Mouse (Mus musculus): ENCODE results near the gene Pkp4.

Pkp4 gene

DNA sequence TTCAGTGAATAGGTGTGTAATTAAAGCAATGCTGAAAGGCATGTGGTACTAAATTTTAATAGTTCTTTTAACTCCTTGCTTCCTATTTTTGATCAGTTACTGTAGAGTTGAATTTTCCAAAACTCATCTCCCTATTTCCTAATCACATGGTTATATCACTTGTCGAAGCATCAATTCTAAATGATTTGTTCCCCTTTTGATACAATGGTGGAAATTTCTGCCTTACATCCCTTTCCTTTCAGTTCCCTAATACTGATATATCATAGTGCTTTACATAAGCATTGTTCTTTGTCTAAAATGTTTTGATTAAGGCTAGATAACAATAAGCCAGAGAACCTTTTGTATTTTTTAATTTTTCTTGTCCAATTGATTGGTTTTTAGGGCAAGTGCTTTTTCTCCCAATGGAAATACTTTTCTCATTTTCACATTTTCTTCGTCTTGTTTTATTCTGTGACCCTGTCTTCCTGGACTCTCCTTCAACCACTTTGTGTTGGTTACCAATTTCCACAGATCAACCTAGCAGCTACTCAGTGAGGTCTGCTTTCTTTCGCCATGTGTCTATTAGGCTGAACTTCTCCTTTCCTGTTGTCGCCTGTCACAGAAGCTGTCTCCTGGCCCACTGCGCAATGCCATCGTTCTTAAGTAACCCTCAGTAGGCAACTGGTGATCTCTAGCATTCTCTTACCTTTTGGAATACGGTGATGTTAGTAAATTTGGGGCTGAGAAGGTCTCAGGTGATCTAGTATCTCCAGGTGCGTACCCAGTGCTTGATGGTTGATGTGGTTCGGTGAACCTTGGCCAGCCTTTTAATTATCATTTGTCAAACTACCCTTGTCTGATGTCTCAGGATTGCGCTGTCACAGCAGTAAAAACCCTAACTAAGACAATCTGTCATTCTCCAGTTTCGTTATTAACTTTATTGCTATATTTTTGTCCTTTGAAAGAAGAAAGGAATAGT is 23.7 kb downstream of the Pkp4 start:
- in situ Hi-C loops (cut with MseI, MboI), result no loop called here

DNA sequence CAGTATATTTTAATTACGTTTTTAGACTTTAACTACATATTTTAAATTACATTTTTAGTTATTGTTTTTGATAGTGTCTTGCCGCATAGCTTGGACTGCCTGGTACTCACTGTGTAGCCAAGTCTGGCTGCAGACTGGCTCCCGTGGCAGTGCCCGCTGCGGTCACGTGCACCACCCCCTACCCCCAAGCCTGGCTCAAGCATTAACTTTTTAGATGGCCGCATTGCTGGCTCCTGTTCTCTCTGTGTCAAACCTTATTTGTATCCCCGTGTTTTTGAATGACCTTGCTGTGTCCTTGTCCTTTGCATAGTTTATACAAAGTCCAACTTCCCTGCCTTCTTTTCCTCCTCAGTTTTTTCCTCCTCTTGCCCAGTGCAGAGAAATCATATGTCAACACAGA is 25.5 kb downstream of the Pkp4 start:
- in situ Hi-C loops (cut with MseI, MboI), result no loop called here

DNA sequence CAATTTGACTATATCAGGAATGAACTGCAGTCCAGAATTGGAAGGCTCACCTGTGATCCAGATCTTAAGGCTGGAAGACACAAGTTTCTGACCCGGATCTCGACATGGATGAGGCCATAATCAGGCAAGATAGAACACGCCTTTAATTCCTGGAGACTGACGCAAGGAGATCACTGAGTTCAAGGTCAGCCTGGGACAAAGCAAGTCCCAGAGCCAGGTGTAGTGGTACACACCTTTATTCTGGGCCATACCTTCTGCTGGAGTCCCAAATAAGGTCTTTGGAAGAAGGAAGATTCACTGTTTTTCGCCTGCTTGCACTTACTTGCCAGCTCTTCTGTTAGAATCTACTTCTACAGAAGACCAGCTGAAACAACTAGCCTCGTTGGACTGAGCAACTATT is 26.3 kb downstream of the Pkp4 start:
- in situ Hi-C loops (cut with MseI, MboI), result no loop called here

DNA sequence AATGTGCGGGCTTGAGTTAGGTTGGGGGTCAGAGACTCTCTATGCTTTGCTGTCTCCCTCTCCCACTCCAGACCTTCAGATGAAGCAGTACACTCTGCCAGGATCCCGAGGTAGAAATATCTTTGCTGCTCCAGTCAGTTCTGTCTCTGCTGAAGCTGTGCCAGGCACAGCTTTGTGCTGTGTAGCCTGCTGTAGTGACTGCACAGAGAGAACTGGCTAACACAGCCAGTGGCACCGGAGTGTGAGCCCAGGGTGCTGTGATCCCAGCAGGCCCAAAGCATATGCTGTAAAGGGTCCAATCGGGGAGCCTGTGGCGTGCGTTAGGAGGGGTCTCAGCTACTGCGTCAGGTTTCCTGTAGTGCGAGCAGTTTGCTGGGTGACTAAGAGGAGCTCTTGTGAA is 27.7 kb downstream of the Pkp4 start:
- in situ Hi-C loops (cut with MseI, MboI), result no loop called here

DNA sequence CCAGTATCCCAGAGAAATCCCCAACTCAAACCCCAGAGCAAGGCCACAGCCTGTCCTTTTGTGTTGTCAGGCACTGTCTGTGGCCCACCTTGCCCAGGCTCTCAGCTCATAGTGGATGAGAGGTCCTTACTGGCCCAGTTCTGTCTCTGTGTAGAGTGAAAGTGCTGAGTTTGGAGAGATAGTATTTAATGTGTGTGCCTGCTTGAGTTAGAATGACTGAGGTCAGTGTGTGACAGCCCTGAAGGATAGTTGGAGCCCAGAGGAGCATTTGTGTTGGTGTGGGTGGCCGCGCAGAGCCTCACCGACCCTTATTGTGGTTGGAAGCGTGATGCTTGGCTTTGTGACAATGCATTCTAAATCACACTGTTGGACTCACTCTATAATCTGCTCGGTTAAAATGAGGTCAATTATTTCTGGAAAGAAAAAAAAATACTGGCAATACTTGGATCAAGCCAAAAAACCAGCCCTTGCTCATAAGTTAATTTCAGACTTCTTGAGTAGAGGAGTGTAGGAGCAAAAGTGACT is 29.1 kb downstream of the Pkp4 start:
- in situ Hi-C loops (cut with MseI, MboI), result no loop called here

DNA sequence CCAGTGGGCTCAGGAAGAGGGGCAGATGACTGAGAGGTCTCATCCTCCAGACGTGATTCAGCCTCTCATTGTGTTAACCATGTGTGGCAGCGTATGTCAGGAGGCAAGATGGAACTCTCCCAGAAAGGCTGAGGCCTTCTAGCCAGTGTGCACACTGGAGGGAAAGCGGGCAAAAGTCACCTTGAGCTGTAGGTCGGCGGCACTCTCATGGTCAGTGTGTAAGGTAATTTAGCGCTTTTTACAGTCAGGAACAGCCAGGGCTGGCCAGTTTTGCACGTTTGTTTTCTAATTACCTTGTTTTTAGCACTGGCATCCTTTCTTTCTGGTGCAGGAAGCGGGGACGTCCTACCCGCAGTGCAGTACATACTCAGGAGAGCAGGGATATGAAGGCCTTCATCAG is 29.5 kb downstream of the Pkp4 start:
- in situ Hi-C loops (cut with MseI, MboI), result no loop called here

DNA sequence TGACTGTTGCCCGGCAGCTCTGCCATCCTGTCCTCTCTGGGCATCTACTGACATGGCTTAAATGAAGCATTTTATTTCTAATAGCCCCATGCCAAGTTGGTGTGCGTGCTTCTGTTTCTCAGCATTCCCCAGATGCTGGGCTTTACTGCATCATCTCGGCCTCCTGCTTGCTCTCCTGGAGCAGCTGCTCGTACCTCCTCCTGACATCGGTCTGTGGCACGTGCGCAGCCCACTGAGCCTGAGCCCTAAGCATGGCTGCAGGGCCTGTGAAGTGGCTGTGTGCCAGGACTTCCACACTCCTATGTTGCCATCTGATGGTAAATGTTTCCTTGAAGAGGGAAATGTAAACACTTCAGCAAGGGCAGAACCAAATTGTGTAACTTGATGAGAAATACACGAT is 30.8 kb downstream of the Pkp4 start:
- in situ Hi-C loops (cut with MseI, MboI), result no loop called here

DNA sequence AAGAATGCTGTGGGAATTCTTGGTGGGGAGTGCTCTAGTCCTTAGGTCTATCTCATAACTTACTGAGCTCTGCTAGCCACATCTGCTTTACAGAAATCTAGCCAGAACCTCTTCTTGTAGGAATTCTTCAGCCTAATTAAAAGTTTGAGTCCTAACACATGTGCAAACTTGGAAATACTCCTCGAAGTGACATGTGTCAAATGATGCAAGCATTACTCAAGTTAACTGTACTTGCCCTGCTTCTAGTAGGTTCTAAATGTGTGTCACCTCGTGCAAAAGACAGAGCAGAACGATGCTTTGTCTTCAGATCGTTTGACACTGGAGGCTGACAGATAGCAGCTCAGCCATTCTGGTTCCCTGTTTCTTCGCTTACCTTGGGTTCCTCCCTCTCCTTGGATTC is 32.5 kb downstream of the Pkp4 start:
- in situ Hi-C loops (cut with MseI, MboI), result no loop called here

DNA sequence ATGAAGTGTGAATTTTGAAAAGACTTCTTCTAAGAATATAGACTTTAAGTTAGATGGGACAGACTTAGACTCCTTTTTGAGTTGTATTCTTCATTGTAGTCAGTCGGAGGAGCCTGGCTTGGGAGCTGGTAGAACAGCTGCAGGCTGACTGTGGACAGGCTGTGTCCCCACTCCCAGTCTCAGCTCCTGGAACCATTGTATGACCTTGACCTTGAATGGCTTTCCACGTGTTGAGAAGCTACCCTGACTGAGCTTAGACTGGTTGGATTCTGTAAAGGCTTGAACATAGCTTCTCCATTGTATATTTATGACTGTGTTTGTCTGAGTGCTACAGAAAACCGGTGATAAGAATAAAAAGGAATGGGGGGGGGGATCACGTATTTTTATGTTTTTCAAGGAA is 36.5 kb downstream of the Pkp4 start:
- in situ Hi-C loops (cut with MseI, MboI), result no loop called here

DNA sequence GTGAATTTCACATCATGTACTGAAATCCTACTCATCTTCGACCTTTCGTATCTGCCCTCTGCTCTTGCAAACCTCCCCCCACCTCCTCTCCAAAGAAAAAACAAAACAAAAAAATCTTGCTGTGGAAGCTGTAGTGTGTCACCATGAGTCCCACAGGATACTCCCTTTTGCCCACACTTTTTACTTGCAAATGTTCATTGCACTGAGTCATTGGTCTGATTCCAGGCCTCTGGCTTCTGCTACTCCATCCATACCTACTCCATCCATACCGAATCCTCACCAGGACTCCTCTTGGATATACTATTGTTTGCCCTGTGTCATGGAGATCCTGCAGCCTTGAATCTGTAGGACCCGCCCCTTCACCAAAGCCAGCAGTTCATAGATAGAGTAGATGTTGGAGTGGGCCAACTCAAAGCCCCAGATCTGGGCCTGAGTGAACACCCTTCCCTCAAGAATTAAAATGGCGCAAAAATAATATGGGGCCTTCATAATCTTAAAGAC is 38.9 kb downstream of the Pkp4 start:
- in situ Hi-C loops (cut with MseI, MboI), result no loop called here

DNA sequence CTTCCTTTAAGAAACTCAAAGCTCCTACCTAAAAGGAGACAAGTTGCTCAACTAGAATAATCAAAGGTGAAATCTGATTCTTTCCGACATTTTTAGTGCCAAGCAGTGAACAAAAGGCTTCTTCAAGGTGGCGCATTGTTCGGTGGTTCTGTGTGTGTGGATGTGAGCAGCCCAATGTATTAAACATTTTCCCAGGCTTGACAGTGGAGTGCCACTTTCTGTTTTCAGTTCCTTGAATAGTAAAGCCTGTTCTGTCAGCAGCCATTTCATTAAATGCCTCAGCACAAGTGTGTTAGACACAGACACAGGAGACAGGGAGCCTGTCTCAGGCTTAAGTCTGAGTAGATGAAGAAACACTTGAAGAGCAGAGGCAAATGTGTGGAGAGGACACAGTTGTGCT is 39.9 kb downstream of the Pkp4 start:
- in situ Hi-C loops (cut with MseI, MboI), result no loop called here

DNA sequence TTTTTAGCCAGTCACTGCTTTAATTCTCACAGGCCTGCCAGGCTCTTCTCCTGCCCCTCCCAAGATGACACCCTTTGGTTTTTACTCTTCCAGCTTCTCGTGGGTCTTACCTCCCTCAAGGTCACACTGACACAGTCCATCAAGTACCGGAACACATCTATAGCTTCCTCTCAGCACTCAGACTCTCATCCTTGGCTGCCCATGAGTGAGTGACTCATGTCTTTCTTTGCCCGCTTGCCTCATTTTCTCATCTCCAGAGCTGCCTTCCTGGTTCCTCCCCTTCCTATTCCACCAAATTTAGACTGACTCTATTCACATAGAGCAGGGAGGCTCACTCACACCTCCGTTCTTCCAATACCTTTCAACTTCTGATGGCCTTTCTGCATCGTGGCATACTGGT is 42.3 kb downstream of the Pkp4 start:
- in situ Hi-C loops (cut with MseI, MboI), result no loop called here

DNA sequence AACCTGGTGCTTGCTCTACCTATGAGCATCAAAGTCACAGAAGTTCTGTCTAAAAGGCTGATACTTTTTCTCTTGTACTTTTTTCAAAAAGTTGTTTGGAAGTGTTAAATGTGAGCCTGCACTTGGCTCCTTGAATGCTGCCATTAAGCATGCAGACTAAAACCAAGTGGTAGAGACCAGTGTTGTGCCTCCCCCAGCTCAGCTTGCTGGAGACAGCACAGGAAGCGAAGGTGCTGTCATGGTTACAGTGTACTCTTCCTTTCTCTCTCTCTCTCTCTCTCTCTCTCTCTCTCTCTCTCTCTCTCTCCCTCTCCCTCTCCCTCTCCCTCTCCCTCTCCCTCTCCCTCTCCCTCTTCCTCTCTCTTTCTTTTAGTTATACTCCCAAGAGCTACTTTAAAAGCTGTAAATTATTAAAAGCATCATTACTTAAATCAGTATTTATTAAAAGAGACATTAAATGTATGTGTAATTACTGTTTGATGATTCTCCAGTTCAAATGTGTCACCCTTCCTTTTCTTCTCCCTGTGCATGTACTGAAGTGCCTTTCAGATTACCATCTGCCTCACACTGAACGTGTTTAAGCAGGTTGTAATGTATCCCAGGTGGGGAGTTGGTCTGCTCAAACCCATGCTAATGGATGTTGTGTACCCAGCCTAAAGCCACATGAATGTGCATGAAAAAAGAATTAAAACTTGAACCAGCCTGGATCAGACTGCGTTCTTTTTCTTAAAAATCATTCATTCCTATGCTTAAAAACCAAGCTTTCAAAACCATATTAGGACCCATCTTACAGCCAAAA is 43.2 kb downstream of the Pkp4 start:
- in situ Hi-C loops (cut with MseI, MboI), result no loop called here

DNA sequence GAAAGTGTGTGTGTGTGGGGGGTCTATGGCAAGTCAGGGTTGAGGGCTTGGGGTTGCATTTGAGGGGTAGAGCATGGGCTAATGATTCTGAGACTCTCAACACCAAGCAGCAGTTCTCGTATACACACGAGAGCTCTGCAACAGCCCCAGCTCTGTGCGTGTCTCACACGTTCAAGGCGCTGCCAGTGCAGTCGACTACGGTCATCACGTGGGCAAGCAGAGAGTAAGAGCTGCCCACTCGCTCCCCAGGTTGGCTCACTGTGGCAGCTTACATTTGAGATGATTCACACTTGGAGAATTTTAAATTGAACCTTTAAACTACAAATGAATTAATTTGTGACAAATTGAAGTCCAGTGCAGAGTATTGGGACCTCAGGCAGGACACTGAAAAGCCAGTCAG is 44.4 kb downstream of the Pkp4 start:
- in situ Hi-C loops (cut with MseI, MboI), result no loop called here

DNA sequence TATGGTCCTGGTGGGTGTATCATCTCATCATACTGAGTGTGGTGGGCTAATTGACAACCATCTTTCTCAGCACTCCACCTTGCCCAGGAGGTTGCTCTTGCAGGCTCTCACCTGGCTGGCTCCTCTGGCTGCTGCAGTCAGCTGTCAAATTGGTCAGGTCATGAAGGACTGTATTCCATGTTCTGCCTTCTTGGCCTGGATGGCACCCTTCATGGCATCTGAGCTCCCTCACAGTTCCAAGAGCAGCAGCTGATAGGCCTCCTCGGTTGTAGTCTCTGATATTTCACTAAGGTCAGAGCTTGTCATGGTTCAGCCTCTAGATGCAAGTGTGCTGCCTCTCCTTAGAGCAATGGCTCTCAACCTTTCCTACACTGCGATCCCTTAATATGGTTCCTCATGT is 45.5 kb downstream of the Pkp4 start:
- in situ Hi-C loops (cut with MseI, MboI), result no loop called here

DNA sequence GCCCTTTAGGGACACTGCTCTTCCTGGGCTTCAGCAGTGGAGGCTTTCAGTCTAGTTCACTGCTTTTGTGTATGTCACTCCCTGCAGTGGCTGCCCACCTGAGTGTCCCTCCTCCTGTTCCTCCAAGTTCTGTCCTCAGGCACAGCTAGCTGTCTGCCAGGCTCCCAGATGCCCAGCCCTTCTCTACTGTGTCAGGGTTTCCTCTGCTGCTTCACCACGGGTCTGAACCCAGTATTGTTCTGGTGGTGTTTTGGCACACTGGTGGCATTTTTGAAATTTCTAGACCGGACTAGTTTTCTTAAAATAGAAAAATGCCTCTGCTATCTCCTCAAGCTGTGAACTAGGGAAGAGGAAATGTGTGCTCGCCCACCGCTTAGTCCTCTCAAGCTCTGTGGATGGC is 46.6 kb downstream of the Pkp4 start:
- in situ Hi-C loops (cut with MseI, MboI), result no loop called here

DNA sequence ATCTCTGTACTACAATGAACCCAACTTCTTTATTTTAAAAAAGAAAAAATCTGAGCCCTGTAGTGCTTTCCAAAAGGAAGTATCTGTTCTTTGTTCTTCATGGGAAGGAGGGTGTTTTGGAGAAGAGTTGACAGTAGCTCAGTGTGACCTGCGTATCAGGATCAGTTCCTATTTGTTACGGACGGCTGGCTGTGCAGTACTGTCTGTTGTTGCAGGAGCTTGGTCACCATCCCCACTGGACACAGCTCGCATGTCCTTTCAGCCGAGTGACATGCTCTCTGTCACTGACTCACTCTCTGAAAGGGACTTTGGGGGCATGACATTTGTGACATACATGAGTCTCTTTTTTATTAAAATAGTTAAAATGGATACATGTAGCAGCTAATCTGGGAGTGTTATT is 47.1 kb downstream of the Pkp4 start:
- in situ Hi-C loops (cut with MseI, MboI), result no loop called here

DNA sequence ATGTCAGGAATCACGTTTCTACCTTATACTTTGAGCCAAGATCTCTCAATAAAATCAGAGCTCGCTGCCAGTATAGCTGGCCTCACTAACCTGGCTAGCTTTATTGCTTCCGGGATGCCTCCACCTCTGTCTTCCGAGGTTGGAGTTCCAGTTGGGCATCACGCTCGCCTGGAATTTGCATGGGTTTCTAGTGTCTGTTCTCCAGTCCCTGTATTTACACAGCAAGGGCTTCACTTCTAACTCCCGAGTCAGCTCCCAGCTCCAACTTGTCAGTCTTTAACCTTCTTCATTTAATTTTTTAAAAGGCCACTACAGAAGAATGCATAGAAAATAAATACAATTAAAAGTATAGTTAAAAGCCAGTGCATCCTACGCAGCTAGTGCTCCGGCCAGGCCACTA is 47.6 kb downstream of the Pkp4 start:
- in situ Hi-C loops (cut with MseI, MboI), result no loop called here

DNA sequence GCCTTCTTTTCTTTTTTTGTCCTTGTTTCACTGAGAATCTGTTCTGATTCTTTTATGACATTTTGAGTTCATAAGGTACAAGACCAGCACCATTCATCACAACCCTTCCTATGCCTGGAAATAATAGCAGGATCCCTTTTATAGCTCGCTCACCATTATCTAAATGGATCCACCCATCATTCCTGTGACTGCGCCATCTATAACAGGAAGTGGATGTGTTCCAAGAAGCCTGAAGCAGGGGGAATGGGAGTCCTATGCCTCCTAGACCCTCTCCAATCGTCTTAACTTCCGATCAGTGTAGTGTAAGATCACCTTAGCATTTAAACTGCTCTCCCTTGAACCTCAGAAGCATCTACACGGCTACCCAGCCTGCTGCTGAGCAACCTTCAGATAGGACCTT is 50.4 kb downstream of the Pkp4 start:
- in situ Hi-C loops (cut with MseI, MboI), result no loop called here

DNA sequence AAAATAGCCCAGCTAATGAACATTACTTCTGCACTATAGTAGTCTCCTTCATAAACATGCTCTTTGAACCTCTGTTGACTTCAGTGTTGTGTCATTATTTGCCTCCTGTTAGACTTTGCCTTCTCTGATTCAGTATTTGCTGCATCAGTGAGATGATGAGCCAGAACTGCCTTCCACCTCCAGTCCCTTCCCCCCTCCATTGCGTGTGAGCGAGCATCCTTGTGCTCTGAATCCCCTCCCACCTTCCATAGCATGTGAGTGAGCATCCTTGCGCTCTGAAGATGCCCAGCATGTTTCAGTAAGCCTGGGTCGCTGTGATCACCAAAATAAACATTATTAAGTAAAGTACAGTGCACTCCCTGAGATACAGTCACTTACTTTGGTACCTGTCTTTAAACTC is 51.8 kb downstream of the Pkp4 start:
- in situ Hi-C loops (cut with MseI, MboI), result no loop called here

DNA sequence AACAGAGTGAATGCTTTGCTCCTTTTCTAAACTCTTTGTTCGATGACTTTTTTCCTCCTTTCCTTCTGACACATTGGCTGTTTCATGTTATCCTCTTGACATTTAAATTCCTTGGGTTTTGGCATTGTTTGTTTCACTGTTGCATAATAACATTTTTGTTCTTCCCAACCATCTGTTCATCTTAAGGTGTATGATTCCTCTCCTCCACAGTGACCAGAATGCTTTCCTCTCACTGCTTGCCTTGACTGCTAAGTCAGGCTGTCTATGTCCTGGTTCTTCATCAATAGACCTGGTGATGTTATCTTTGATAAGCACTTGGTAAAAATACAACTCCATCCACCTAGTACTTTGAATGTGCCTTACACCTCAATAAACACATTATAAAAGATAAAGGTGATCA is 52.2 kb downstream of the Pkp4 start:
- in situ Hi-C loops (cut with MseI, MboI), result no loop called here

DNA sequence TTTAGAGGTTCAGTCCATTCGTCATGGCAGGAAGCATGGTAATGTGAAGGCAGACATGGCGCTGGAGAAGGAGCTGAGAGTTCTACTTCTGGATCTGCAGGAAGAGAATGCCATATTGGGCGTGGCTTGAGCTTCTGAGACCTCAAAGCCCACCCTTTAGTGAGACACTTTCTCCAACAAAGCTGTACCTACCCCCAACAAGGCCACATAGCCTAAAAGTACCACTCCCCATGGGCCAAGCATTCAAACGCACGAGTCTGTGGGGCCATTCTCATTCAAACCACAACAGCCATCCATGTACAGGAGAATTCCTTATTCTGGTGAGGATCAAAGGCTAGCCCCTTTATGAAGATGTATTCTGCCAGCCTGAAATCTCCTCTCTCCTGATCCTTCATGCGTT is 57.3 kb downstream of the Pkp4 start:
- in situ Hi-C loops (cut with MseI, MboI), result no loop called here
